Mouse (Mus musculus) cortical plate, adult 2 months (tissue): ENCODE measurements around the gene Nebl. TPM values are rescaled to one million over a fixed set of nuclear protein-coding genes. Genes with fewer than 3 reads are reported as not detected.

Experiments
- H3K27ac ChIP-seq: fragments of 200-500 bp; 2 replicates; pipeline ENCODE4 v1.5.1; 2012; ENCODE audit warnings: low read length, control low read depth, inconsistent platforms; ENCODE audit not compliant: insufficient read depth
- H3K4me1 ChIP-seq: fragments of 200-500 bp; 2 replicates; pipeline ENCODE4 v1.6.1; 2011; ENCODE audit warnings: low read length; ENCODE audit not compliant: control insufficient read depth, insufficient read depth
- H3K4me3 ChIP-seq: fragments of 200-500 bp; 2 replicates; pipeline ENCODE4 v1.5.1; 2011; ENCODE audit warnings: mild to moderate bottlenecking, low read length, control low read depth; ENCODE audit not compliant: insufficient read depth
- CTCF ChIP-seq: fragments of 200-500 bp; IDR thresholded peaks from 2 replicates; pipeline ENCODE4 v1.5.1; 2011; ENCODE audit warnings: mild to moderate bottlenecking, control low read depth, low read length; ENCODE audit not compliant: insufficient read depth; ENCODE audit errors: extremely low read depth
- POLR2A ChIP-seq: fragments of 200-500 bp; IDR thresholded peaks from 2 replicates; pipeline ENCODE4 v1.6.1; 2011; ENCODE audit warnings: mild to moderate bottlenecking, low read length, control low read depth; ENCODE audit not compliant: insufficient read depth; ENCODE audit errors: extremely low read depth
- polyA plus RNA-seq: library from polyadenylated mRNA; depleted of rRNA; stranded (reverse); fragments of >200 nt; gene quantifications from 2 replicates; pipeline ENCODE4 v1.2.3, GENCODE M21; 2012

The Nebl gene
- polyA plus RNA-seq, 1 experiment = 36.6 TPM

GRCm38 (mm10) chr2:17504115-17504774 is 227.0 kb downstream of the Nebl start:
- no peak overlapping the region for H3K27ac ChIP-seq
- no peak overlapping the region for H3K4me3 ChIP-seq
- no peaks in the 10 kb centered on the region for H3K4me1 ChIP-seq
- TF ChIP-seq POLR2A (no peak), CTCF (no peak)

GRCm38 (mm10) chr2:17501075-17501474 is 230.2 kb downstream of the Nebl start:
- no peaks in the 10 kb centered on the region for H3K4me1 ChIP-seq
- H3K4me3 ChIP-seq = no peak overlapping the region
- H3K27ac ChIP-seq = no peak overlapping the region
- TF ChIP-seq CTCF (no peak), POLR2A (no peak)

- Histone ChIP-seq H3K27ac (no peak overlapping the region), H3K4me1 (no peaks in the 10 kb centered on the region), H3K4me3 (no peak overlapping the region)
- TF ChIP-seq POLR2A (no peak), CTCF (no peak)
Measured at GRCm38 (mm10) chr2:17465517-17466174, 265.6 kb downstream of the Nebl start.

GRCm38 (mm10) chr2:17460434-17460833 is 270.8 kb downstream of the Nebl start:
- no peak overlapping the region for H3K4me3 ChIP-seq
- H3K4me1 ChIP-seq = no peaks in the 10 kb centered on the region
- no peak for TF ChIP-seq POLR2A
- TF ChIP-seq CTCF = no peak
- no peak overlapping the region for H3K27ac ChIP-seq

GRCm38 (mm10) chr2:17453676-17454075 is 277.6 kb downstream of the Nebl start:
- no peak for TF ChIP-seq CTCF
- no peak for TF ChIP-seq POLR2A
- Histone ChIP-seq H3K4me1 (no peaks in the 10 kb centered on the region), H3K27ac (no peak overlapping the region), H3K4me3 (no peak overlapping the region)

- no peak overlapping the region for H3K27ac ChIP-seq
- TF ChIP-seq CTCF (no peak), POLR2A (no peak)
- H3K4me3 ChIP-seq = no peak overlapping the region
- H3K4me1 ChIP-seq = no peaks in the 10 kb centered on the region
Measured at GRCm38 (mm10) chr2:17448341-17448740, 282.9 kb downstream of the Nebl start.

- H3K4me1 ChIP-seq = no peaks in the 10 kb centered on the region
- H3K27ac ChIP-seq = no peak overlapping the region
- TF ChIP-seq CTCF = no peak
- no peak for TF ChIP-seq POLR2A
- no peak overlapping the region for H3K4me3 ChIP-seq
Measured at GRCm38 (mm10) chr2:17443581-17443980, 287.7 kb downstream of the Nebl start.

- no peak for TF ChIP-seq CTCF
- no peak for TF ChIP-seq POLR2A
- H3K4me1 ChIP-seq = no peaks in the 10 kb centered on the region
- no peak overlapping the region for H3K4me3 ChIP-seq
- H3K27ac ChIP-seq = no peak overlapping the region
Measured at GRCm38 (mm10) chr2:17438317-17438716, 292.9 kb downstream of the Nebl start.

GRCm38 (mm10) chr2:17436739-17437440 is 294.4 kb downstream of the Nebl start:
- Histone ChIP-seq H3K4me3 (no peak overlapping the region), H3K27ac (no peak overlapping the region), H3K4me1 (no peaks in the 10 kb centered on the region)
- TF ChIP-seq CTCF (no peak), POLR2A (no peak)

- Histone ChIP-seq H3K4me3 (no peak overlapping the region), H3K27ac (no peak overlapping the region), H3K4me1 (no peaks in the 10 kb centered on the region)
- TF ChIP-seq CTCF = no peak
- no peak for TF ChIP-seq POLR2A
Measured at GRCm38 (mm10) chr2:17435217-17435616, 296.0 kb downstream of the Nebl start.
